Mouse (Mus musculus) hindbrain, embryonic 11.5 days (tissue): ENCODE data around the gene Ccdc6. TPM values are rescaled to one million over a fixed set of nuclear protein-coding genes. Genes with fewer than 3 reads are reported as not detected.

Experiments used
- ATAC-seq: fragments of 200-750 bp; cut with Nextera tagmentation; 2 replicates; pipeline ENCODE4 v1.8.0; 2017; ENCODE audit warnings: mild to moderate bottlenecking, moderate TSS enrichment, moderate library complexity; ENCODE audit not compliant: low FRiP score
- DNase-seq: peaks from one replicate; pipeline ENCODE4 v3.0.0-alpha.2; 2015; ENCODE audit warnings: low spot score
- H3K27ac ChIP-seq: fragments of 300-500 bp; sonication (generic); 2 replicates; pipeline ENCODE4 v1.5.1; 2014; ENCODE audit warnings: mild to moderate bottlenecking, low read depth, low read length
- H3K27me3 ChIP-seq: fragments of 300-500 bp; sonication (generic); 2 replicates; pipeline ENCODE4 v1.6.1; 2014; ENCODE audit warnings: mild to moderate bottlenecking, low read length, moderate library complexity, mixed read lengths; ENCODE audit not compliant: control insufficient read depth, insufficient read depth
- H3K36me3 ChIP-seq: fragments of 300-500 bp; sonication (generic); 2 replicates; pipeline ENCODE4 v1.6.1; 2014; ENCODE audit warnings: mild to moderate bottlenecking, low read length, moderate library complexity, mixed read lengths; ENCODE audit not compliant: control insufficient read depth, insufficient read depth
- H3K4me1 ChIP-seq: fragments of 300-500 bp; sonication (generic); replicated peaks from 2 replicates; pipeline ENCODE4 v1.6.1; 2014; ENCODE audit warnings: low read length, mixed read lengths; ENCODE audit not compliant: control insufficient read depth, insufficient read depth
- H3K4me2 ChIP-seq: fragments of 300-500 bp; sonication (generic); replicated peaks from 2 replicates; pipeline ENCODE4 v1.6.1; 2014; ENCODE audit warnings: mild to moderate bottlenecking, low read depth, low read length
- H3K4me3 ChIP-seq: fragments of 300-500 bp; sonication (generic); 2 replicates; pipeline ENCODE4 v1.5.1; 2014; ENCODE audit warnings: low read depth, low read length
- H3K9ac ChIP-seq: fragments of 300-500 bp; sonication (generic); 2 replicates; pipeline ENCODE4 v1.6.1; 2014; ENCODE audit warnings: low read depth, low read length
- H3K9me3 ChIP-seq: fragments of 300-500 bp; sonication (generic); 2 replicates; pipeline ENCODE4 v1.6.1; 2016; ENCODE audit warnings: low read length; ENCODE audit not compliant: control insufficient read depth
- WGBS: fragments of 180-500 bp; shearing (Covaris S2); extraction: QIAGEN DNeasy Blood & Tissue Kit; methylation state at CpG from one replicate; pipeline ENCODE4 v1.1.7; 2014; 5-methylcytosine and 5-hydroxymethylcytosine counted together
- polyA plus RNA-seq: library from polyadenylated mRNA; unstranded; fragments of >200 nt; fragmentation: Nextera tagmentation; extraction: Ambion mirVana; gene quantifications from 2 replicates; pipeline ENCODE4 v1.2.1, GENCODE M21; 2014

Gene Ccdc6
- 23.0 and 27.8 TPM in 2 replicates for polyA plus RNA-seq

DNA sequence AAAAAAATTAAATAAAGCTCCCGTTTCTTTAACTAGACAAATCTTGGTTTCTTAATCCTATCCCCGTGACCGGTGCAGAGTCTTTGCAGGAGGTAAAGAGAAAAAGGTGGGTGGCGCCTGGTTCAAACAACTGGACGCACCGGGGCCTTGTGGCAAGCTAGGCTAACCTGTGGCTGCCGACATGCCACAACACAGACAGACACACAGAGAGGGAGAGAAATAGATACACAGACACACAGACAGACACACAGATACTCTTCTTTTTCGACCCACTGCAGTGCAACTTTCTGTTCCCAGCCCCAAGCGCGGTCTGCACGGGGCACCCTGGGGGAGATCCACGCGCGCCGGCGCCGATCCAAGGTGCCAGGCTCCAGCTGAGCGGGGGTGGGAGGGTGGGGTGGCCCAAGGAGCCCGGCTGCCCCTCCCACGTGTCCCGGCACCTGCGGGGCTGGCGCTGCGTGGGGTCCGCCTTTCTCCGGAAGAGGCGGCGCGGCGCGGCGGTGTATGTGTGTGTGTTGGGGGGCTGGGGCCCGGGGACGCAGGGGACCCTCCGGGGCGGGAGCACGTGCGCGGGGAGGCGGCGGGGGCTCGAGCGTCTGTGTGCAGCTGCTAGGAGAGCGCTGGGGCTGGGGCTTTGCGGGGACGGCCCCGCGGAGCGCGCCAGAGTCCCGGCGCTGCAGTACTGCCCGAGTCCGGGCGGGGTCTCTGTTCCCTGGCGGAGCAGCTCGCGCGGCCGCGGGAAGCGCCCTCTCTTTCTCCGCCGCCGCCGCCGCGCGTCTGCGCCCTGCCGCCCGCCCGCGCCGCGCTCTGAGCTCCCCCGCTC lies at the start of gene Ccdc6:
Gene Ccdc6 (plus strand): TSS at position 756 of the 823 bp plus-strand sequence.
- H3K9ac ChIP-seq = peak within 1 kb of the TSS; percentile 87
- WGBS = 1% methylated on average over 11 of the region's 77 CpGs
- peaks cover 5% of the 10 kb centered on the region; the same call in 1 of the 2 replicates for H3K4me1 ChIP-seq
- DNase-seq = peak; percentile 90
- peak within 1 kb of the TSS; percentile 79 for H3K4me3 ChIP-seq
- no peaks in the 10 kb centered on the region for H3K36me3 ChIP-seq
- no peaks in the 10 kb centered on the region for H3K27me3 ChIP-seq
- peak within 1 kb of the TSS; percentile 62 for H3K27ac ChIP-seq
- peak; percentile 82 for ATAC-seq
- H3K4me2 ChIP-seq = peak within 1 kb of the TSS; percentile 98
- no peaks in the 10 kb centered on the region for H3K9me3 ChIP-seq

DNA sequence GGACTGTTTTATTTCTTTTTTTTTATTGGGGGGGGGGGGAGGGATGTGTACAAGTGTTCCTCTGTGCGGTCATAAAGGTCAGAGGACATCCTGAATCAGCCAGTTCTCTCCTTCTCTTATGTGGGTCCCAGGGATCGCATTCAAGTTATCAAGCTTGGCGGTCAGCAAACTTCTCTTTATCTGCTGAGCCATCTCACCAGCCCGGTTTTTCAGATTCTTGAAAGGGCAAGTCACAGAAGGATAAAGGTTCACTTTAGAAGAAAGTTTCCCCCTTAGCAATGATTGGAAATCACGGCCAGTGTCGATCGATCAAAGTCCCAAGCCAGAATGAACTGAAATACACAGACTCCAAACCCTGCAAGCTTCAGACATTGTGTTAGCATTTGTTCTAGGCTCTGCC lies 47.1 kb upstream of the Ccdc6 start:
- Histone ChIP-seq H3K27me3 (no peaks in the 10 kb centered on the region), H3K36me3 (no peaks in the 10 kb centered on the region), H3K4me1 (no peaks in the 10 kb centered on the region), H3K27ac (no peak overlapping the region), H3K4me2 (no peak overlapping the region), H3K9ac (no peak overlapping the region), H3K4me3 (no peak overlapping the region), H3K9me3 (no peaks in the 10 kb centered on the region)
- WGBS = 90% methylated on average over 7 of the region's 7 CpGs
- no peak for DNase-seq
- no peak for ATAC-seq

DNA sequence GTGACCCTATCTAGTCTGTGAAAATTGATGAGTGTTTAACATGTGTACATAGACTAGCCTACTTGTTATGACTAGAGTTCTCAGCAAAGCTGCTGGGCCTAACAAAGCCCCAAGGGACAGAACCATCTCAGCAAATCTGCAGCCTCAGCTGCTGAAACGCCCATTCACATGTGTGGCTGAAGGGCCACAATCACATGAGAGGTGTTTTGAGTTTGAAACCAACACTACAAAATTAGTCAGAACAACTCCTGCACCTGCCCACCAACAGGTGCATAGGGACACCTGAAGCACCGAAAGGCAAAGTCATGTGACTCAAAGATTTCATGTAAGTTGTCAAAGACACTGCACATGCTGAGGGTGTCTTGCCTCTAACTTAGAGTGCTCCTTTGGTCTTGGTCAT lies 41.6 kb upstream of the Ccdc6 start:
- H3K27ac ChIP-seq = no peak overlapping the region
- no peak overlapping the region for H3K9ac ChIP-seq
- no peak for ATAC-seq
- DNase-seq = no peak
- 94% methylated on average over 2 of the region's 2 CpGs for WGBS
- no peak overlapping the region for H3K4me3 ChIP-seq
- no peak overlapping the region for H3K4me2 ChIP-seq
- H3K9me3 ChIP-seq = no peaks in the 10 kb centered on the region
- H3K4me1 ChIP-seq = no peaks in the 10 kb centered on the region
- no peaks in the 10 kb centered on the region for H3K36me3 ChIP-seq
- no peaks in the 10 kb centered on the region for H3K27me3 ChIP-seq

DNA sequence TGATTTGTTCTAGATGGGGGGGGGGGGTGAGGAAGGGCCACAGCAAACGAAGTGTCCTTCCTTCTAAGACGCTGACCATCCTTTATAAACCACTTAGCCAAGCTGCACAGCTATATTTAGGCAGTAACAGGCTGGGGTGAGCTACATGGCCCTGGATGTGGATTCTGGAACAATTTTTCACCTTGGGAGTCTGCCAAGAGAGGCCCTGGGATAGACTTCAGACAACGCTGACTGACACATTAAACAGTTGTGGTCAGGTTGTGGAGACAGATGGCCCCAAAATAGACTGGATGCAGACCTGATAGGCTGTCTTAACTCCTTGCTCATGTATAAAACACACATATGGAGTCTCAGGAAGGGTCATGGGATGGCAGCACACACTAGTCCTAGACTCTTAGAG lies 39.9 kb upstream of the Ccdc6 start:
- Histone ChIP-seq H3K36me3 (no peaks in the 10 kb centered on the region), H3K4me1 (no peaks in the 10 kb centered on the region), H3K9ac (no peak overlapping the region), H3K4me3 (no peak overlapping the region), H3K4me2 (no peak overlapping the region), H3K27me3 (no peaks in the 10 kb centered on the region), H3K9me3 (no peaks in the 10 kb centered on the region), H3K27ac (no peak overlapping the region)
- DNase-seq (no peak), ATAC-seq (no peak)
- WGBS = 88% methylated on average over 3 of the region's 3 CpGs

DNA sequence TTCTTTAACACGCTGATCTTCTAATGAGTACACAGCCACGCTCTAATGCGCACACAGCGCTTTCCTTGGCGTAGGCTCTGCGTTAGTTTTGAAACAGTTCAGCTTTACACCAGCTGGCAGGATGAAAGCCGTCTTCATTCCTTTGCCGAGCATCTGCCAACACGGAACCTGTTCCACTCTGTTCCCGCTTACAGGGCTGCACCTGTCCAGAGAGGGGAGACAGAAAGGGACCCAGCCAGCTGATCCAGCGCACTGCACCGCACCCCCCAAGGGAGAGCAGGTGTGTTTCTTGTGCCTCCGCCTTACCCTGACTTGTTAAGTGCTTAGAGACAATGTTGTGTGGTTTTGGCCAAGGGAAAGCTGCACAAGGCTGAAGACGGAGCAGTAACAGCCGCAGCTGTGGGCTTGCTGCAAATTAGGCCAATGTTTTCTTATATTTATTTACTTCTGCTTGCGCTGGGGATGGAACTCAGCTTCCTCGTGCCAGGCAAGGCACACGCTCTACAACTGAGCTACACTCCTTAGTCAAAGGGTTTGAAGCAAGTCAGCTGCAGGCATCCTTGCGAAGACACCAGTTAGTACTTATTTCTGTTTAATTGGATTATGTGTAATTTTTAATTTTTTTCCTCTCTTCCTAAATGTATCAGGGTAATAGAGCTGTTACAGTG lies 36.8 kb upstream of the Ccdc6 start:
- 80% methylated on average over 19 of the region's 19 CpGs for WGBS

DNA sequence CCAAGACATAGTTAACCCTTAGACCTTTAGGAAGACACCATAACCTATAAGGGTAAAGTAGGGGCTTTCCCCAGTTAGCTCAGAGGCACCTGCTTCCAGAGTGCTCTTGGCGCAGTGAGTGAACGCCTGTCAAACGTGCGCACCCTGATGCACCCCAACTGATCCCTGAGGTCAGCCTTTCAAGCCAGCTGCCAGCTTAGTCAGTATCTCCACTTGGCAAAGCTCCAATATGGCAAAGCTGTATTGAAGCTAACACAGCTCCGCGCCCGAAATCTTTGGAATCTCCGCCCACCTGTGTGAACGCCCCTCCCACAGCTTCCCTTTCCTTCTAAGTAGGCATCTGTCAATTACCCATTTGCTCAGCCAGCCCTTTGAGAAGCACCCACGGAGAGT lies 36.2 kb upstream of the Ccdc6 start:
- Histone ChIP-seq H3K9ac (no peak overlapping the region), H3K27ac (no peak overlapping the region), H3K9me3 (no peaks in the 10 kb centered on the region), H3K4me2 (no peak overlapping the region), H3K4me3 (no peak overlapping the region), H3K36me3 (no peaks in the 10 kb centered on the region), H3K4me1 (no peaks in the 10 kb centered on the region), H3K27me3 (no peaks in the 10 kb centered on the region)
- ATAC-seq (no peak), DNase-seq (no peak)
- 53% methylated on average over 10 of the region's 10 CpGs for WGBS

More for the DNA sequence above, 36.8 kb upstream of the Ccdc6 start:
- H3K9me3 ChIP-seq = no peaks in the 10 kb centered on the region
- no peak overlapping the region for H3K4me2 ChIP-seq
- no peak overlapping the region for H3K27ac ChIP-seq
- ATAC-seq (no peak), DNase-seq (no peak)
- no peaks in the 10 kb centered on the region for H3K36me3 ChIP-seq
- no peak overlapping the region for H3K9ac ChIP-seq
- no peaks in the 10 kb centered on the region for H3K27me3 ChIP-seq
- no peak overlapping the region for H3K4me3 ChIP-seq
- H3K4me1 ChIP-seq = no peaks in the 10 kb centered on the region

DNA sequence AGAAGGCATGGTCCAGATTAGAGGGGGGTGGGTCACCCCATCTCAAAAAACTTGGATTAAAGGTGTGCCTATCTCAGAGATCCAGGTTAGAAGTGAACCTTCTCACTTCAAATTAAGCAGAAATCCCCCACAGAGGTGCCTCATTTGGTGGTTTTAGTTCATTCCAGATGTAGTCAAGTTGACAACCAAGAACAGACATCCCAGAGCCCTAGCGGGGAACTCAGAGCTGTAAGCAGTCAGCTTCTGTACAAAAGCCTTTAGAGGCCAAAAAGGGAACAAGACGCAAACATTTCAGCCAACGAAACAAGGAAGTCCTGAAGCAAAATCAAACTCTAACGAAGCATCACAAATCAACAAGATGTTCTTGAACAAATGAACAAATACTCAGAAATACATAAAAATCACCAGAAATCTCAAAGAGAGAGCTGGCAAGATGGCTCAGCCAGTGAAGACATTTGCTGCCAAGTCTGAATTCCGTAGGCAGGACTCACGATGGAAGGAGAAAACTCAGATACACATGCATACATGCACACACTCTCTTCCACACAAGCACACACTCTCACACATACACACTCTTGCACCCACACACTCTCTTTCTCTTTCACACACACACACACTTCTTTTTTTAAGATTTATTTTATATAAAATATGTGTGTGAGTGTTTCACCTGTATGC lies 32.9 kb upstream of the Ccdc6 start:
- 88% methylated on average over 6 of the region's 6 CpGs for WGBS
- no peaks in the 10 kb centered on the region for H3K4me1 ChIP-seq
- no peak overlapping the region for H3K9ac ChIP-seq
- no peak overlapping the region for H3K4me2 ChIP-seq
- H3K9me3 ChIP-seq = no peaks in the 10 kb centered on the region
- no peaks in the 10 kb centered on the region for H3K36me3 ChIP-seq
- H3K4me3 ChIP-seq = no peak overlapping the region
- H3K27me3 ChIP-seq = no peaks in the 10 kb centered on the region
- no peak overlapping the region for H3K27ac ChIP-seq
- ATAC-seq (no peak), DNase-seq (no peak)

DNA sequence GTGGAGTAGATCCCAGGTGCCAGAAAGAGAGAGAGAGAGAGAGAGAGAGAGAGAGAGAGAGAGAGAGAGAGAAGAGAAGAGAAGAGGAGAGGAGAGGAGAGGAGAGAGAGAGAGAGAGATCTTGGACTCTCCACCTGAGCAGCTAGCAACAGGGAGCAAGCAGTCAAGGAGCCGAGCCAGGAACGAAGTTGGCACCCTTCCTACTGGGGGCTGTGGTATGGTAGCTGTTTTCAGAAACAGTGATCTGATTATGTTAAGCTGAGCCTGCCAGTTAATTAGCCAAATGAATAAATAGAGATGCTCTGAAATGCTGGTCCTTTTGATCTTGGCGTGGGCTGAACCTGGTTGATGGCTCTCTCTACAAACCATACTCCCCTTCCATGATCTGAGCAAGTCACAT lies 31.7 kb upstream of the Ccdc6 start:
- H3K9ac ChIP-seq = no peak overlapping the region
- no peak for DNase-seq
- WGBS = 81% methylated on average over 3 of the region's 3 CpGs
- H3K9me3 ChIP-seq = no peaks in the 10 kb centered on the region
- no peak overlapping the region for H3K27ac ChIP-seq
- no peaks in the 10 kb centered on the region for H3K36me3 ChIP-seq
- no peak overlapping the region for H3K4me3 ChIP-seq
- no peaks in the 10 kb centered on the region for H3K27me3 ChIP-seq
- H3K4me2 ChIP-seq = no peak overlapping the region
- ATAC-seq = no peak
- H3K4me1 ChIP-seq = no peaks in the 10 kb centered on the region
